Mouse (Mus musculus): ENCODE results near the gene Ffar1. TPM values are rescaled to one million over a fixed set of nuclear protein-coding genes. Genes with fewer than 3 reads are reported as not detected.

The Ffar1 gene
- polyA plus RNA-seq, 1 experiment = not detected

DNA sequence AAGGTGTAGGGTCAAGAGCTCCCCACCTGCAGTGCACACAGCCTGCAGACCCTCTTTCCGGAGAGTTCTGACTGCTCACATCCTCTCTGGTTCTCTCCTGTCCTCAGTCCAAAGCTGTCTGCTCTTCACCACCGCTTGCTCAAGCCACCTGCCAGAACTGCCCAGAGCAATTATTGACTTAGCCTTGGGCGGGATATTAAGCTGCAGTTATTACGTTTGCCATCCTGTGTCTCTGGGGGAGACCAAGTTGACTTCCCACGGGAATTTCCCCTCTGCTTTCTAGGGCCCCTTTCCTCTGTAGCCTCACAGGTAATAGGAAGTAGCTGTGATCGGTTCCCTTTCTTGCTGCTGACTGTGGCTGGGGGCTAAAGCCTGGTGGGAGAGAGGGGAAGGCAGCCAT, 41.2 kb downstream of the Ffar1 start:
- no peak overlapping the region for H3K4me3 ChIP-seq (ENCODE audit: insufficient read depth, poor library complexity, severe bottlenecking)
- TF ChIP-seq USF1 (IDR thresholded peaks at IDR 0.05; ENCODE audit: low read depth) (no peak), CTCF (IDR thresholded peaks at IDR 0.05; ENCODE audit: control insufficient read depth, insufficient read depth, insufficient read length) (no peak), MYOG (IDR thresholded peaks at IDR 0.05; ENCODE audit: control insufficient read depth, extremely low read depth, insufficient read length) (no peak), FOSL1 (IDR thresholded peaks at IDR 0.05; ENCODE audit: insufficient read depth, low read length, poor library complexity, severe bottlenecking) (no peak), CEBPB (IDR thresholded peaks at IDR 0.05; ENCODE audit: low read depth) (no peak), MAX (IDR thresholded peaks at IDR 0.05) (no peak), MYOD1 (IDR thresholded peaks at IDR 0.05; ENCODE audit: control insufficient read depth, insufficient read length, low read depth) (no peak)
- no peaks in the 10 kb centered on the region for H3K79me2 ChIP-seq (ENCODE audit: control insufficient read depth, insufficient read depth)
- H3ac ChIP-seq (ENCODE audit: control insufficient read depth, insufficient read length, low read depth) = no peak overlapping the region
- H3K27me3 ChIP-seq (ENCODE audit: control insufficient read depth, insufficient read depth, insufficient read length) = peaks cover 48% of the 10 kb centered on the region
- H3K36me3 ChIP-seq (ENCODE audit: control insufficient read depth, insufficient read depth) = no peaks in the 10 kb centered on the region
- no peaks in the 10 kb centered on the region for H3K79me3 ChIP-seq (ENCODE audit: low read depth)

GRCm38 (mm10) chr7:30812291-30812807, 49.0 kb downstream of the Ffar1 start:
- Histone ChIP-seq H3K79me2 (ENCODE audit: control insufficient read depth, insufficient read depth) (no peaks in the 10 kb centered on the region), H3ac (ENCODE audit: control insufficient read depth, insufficient read length, low read depth) (no peak overlapping the region), H3K4me3 (ENCODE audit: insufficient read depth, poor library complexity, severe bottlenecking) (no peak overlapping the region), H3K79me3 (ENCODE audit: low read depth) (no peaks in the 10 kb centered on the region), H3K36me3 (ENCODE audit: control insufficient read depth, insufficient read depth) (no peaks in the 10 kb centered on the region), H3K27me3 (ENCODE audit: control insufficient read depth, insufficient read depth, insufficient read length) (peaks cover 10% of the 10 kb centered on the region)
- TF ChIP-seq MYOD1 (IDR thresholded peaks at IDR 0.05; ENCODE audit: control insufficient read depth, insufficient read length, low read depth) = no peak
- no peak for TF ChIP-seq USF1 (IDR thresholded peaks at IDR 0.05; ENCODE audit: low read depth)
- no peak for TF ChIP-seq CEBPB (IDR thresholded peaks at IDR 0.05; ENCODE audit: low read depth)
- no peak for TF ChIP-seq FOSL1 (IDR thresholded peaks at IDR 0.05; ENCODE audit: insufficient read depth, low read length, poor library complexity, severe bottlenecking)
- no peak for TF ChIP-seq MYOG (IDR thresholded peaks at IDR 0.05; ENCODE audit: control insufficient read depth, extremely low read depth, insufficient read length)
- no peak for TF ChIP-seq CTCF (IDR thresholded peaks at IDR 0.05; ENCODE audit: control insufficient read depth, insufficient read depth, insufficient read length)
- no peak for TF ChIP-seq MAX (IDR thresholded peaks at IDR 0.05)

GRCm38 (mm10) chr7:30811757-30812290, 49.5 kb downstream of the Ffar1 start:
- Histone ChIP-seq H3K79me3 (ENCODE audit: low read depth) (no peaks in the 10 kb centered on the region), H3ac (ENCODE audit: control insufficient read depth, insufficient read length, low read depth) (no peak overlapping the region), H3K4me3 (ENCODE audit: insufficient read depth, poor library complexity, severe bottlenecking) (no peak overlapping the region), H3K79me2 (ENCODE audit: control insufficient read depth, insufficient read depth) (no peaks in the 10 kb centered on the region), H3K27me3 (ENCODE audit: control insufficient read depth, insufficient read depth, insufficient read length) (peaks cover 7% of the 10 kb centered on the region), H3K36me3 (ENCODE audit: control insufficient read depth, insufficient read depth) (no peaks in the 10 kb centered on the region)
- no peak for TF ChIP-seq USF1 (IDR thresholded peaks at IDR 0.05; ENCODE audit: low read depth)
- no peak for TF ChIP-seq MYOD1 (IDR thresholded peaks at IDR 0.05; ENCODE audit: control insufficient read depth, insufficient read length, low read depth)
- TF ChIP-seq CTCF (IDR thresholded peaks at IDR 0.05; ENCODE audit: control insufficient read depth, insufficient read depth, insufficient read length) = no peak
- TF ChIP-seq MYOG (IDR thresholded peaks at IDR 0.05; ENCODE audit: control insufficient read depth, extremely low read depth, insufficient read length) = no peak
- TF ChIP-seq CEBPB (IDR thresholded peaks at IDR 0.05; ENCODE audit: low read depth) = no peak
- TF ChIP-seq MAX (IDR thresholded peaks at IDR 0.05) = no peak
- no peak for TF ChIP-seq FOSL1 (IDR thresholded peaks at IDR 0.05; ENCODE audit: insufficient read depth, low read length, poor library complexity, severe bottlenecking)

- Histone ChIP-seq H3K79me3 (ENCODE audit: low read depth) (no peaks in the 10 kb centered on the region), H3ac (ENCODE audit: control insufficient read depth, insufficient read length, low read depth) (no peak overlapping the region), H3K79me2 (ENCODE audit: control insufficient read depth, insufficient read depth) (no peaks in the 10 kb centered on the region), H3K36me3 (ENCODE audit: control insufficient read depth, insufficient read depth) (no peaks in the 10 kb centered on the region), H3K27me3 (ENCODE audit: control insufficient read depth, insufficient read depth, insufficient read length) (no peaks in the 10 kb centered on the region), H3K4me3 (ENCODE audit: insufficient read depth, poor library complexity, severe bottlenecking) (no peak overlapping the region)
- no peak for TF ChIP-seq MYOD1 (IDR thresholded peaks at IDR 0.05; ENCODE audit: control insufficient read depth, insufficient read length, low read depth)
- TF ChIP-seq MAX (IDR thresholded peaks at IDR 0.05) = no peak
- no peak for TF ChIP-seq MYOG (IDR thresholded peaks at IDR 0.05; ENCODE audit: control insufficient read depth, extremely low read depth, insufficient read length)
- no peak for TF ChIP-seq CEBPB (IDR thresholded peaks at IDR 0.05; ENCODE audit: low read depth)
- TF ChIP-seq FOSL1 (IDR thresholded peaks at IDR 0.05; ENCODE audit: insufficient read depth, low read length, poor library complexity, severe bottlenecking) = no peak
- no peak for TF ChIP-seq USF1 (IDR thresholded peaks at IDR 0.05; ENCODE audit: low read depth)
- no peak for TF ChIP-seq CTCF (IDR thresholded peaks at IDR 0.05; ENCODE audit: control insufficient read depth, insufficient read depth, insufficient read length)
Measured at GRCm38 (mm10) chr7:30810319-30810718, 51.0 kb downstream of the Ffar1 start.

Other genes starting within 250 kb of the Ffar1 start
- 0.53 TPM for gene Upk1a, start 248.7 kb downstream of the Ffar1 start, polyA plus RNA-seq (2012; fragmentation: generic; extraction: Trizol)
- gene Cox6b1, start 235.4 kb downstream of the Ffar1 start, polyA plus RNA-seq (2012; fragmentation: generic; extraction: Trizol) = 795 TPM
- not detected for gene Etv2, start 225.7 kb downstream of the Ffar1 start, polyA plus RNA-seq (2012; fragmentation: generic; extraction: Trizol)
- gene Rbm42, start 211.2 kb downstream of the Ffar1 start, polyA plus RNA-seq (2012; fragmentation: generic; extraction: Trizol) = 110 TPM
- 25.9 TPM for gene Haus5, start 196.6 kb downstream of the Ffar1 start, polyA plus RNA-seq (2012; fragmentation: generic; extraction: Trizol)
- not detected for gene Pmis2, start 190.0 kb downstream of the Ffar1 start, polyA plus RNA-seq (2012; fragmentation: generic; extraction: Trizol)
- not detected for gene 2200002J24Rik, start 162.6 kb downstream of the Ffar1 start, polyA plus RNA-seq (2012; fragmentation: generic; extraction: Trizol)
- not detected for gene Atp4a, start 149.4 kb downstream of the Ffar1 start, polyA plus RNA-seq (2012; fragmentation: generic; extraction: Trizol)
- 168 TPM for gene Tmem147, start 132.0 kb downstream of the Ffar1 start, polyA plus RNA-seq (2012; fragmentation: generic; extraction: Trizol)
- not detected for gene Gapdhs, start 117.9 kb downstream of the Ffar1 start, polyA plus RNA-seq (2012; fragmentation: generic; extraction: Trizol)
- gene Sbsn, start 110.1 kb downstream of the Ffar1 start, polyA plus RNA-seq (2012; fragmentation: generic; extraction: Trizol) = 3.6 TPM
- gene Dmkn, start 97.8 kb downstream of the Ffar1 start, polyA plus RNA-seq (2012; fragmentation: generic; extraction: Trizol) = not detected
- not detected for gene Krtdap, start 73.7 kb downstream of the Ffar1 start, polyA plus RNA-seq (2012; fragmentation: generic; extraction: Trizol)
- gene Ffar2, start 37.8 kb downstream of the Ffar1 start, polyA plus RNA-seq (2012; fragmentation: generic; extraction: Trizol) = not detected
- gene Ffar3, start 5.4 kb downstream of the Ffar1 start, polyA plus RNA-seq (2012; fragmentation: generic; extraction: Trizol) = not detected
- gene Cd22, start 18.8 kb upstream of the Ffar1 start, polyA plus RNA-seq (2012; fragmentation: generic; extraction: Trizol) = 0.01 TPM
- 0.05 TPM for gene Mag, start 53.3 kb upstream of the Ffar1 start, polyA plus RNA-seq (2012; fragmentation: generic; extraction: Trizol)
- not detected for gene Hamp2, start 63.1 kb upstream of the Ffar1 start, polyA plus RNA-seq (2012; fragmentation: generic; extraction: Trizol)
- not detected for gene Hamp, start 82.5 kb upstream of the Ffar1 start, polyA plus RNA-seq (2012; fragmentation: generic; extraction: Trizol)
- gene Usf2, start 95.2 kb upstream of the Ffar1 start, polyA plus RNA-seq (2012; fragmentation: generic; extraction: Trizol) = 86.1 TPM
- 0.04 TPM for gene Lsr, start 111.9 kb upstream of the Ffar1 start, polyA plus RNA-seq (2012; fragmentation: generic; extraction: Trizol)
- gene Fam187b, start 112.2 kb upstream of the Ffar1 start, polyA plus RNA-seq (2012; fragmentation: generic; extraction: Trizol) = not detected
- 103 TPM for gene Fxyd5, start 180.9 kb upstream of the Ffar1 start, polyA plus RNA-seq (2012; fragmentation: generic; extraction: Trizol)
- gene Fxyd7, start 189.9 kb upstream of the Ffar1 start, polyA plus RNA-seq (2012; fragmentation: generic; extraction: Trizol) = not detected
- gene Fxyd1, start 195.6 kb upstream of the Ffar1 start, polyA plus RNA-seq (2012; fragmentation: generic; extraction: Trizol) = 0.55 TPM
- 0.02 TPM for gene Lgi4, start 197.8 kb upstream of the Ffar1 start, polyA plus RNA-seq (2012; fragmentation: generic; extraction: Trizol)
- gene Fxyd3, start 215.1 kb upstream of the Ffar1 start, polyA plus RNA-seq (2012; fragmentation: generic; extraction: Trizol) = 0.04 TPM

All from C2C12 (cell line).